Mouse (Mus musculus): Measurements from ENCODE around the gene Trim28. TPM values are rescaled to one million over a fixed set of nuclear protein-coding genes. Genes with fewer than 3 reads are reported as not detected.
A peak's percentile ranks its signal among the peaks of the same experiment; 100 is the strongest.

The Trim28 gene
- total and polyA plus RNA-seq, 2 experiments from 2014 or later: 184 to 563 TPM

DNA sequence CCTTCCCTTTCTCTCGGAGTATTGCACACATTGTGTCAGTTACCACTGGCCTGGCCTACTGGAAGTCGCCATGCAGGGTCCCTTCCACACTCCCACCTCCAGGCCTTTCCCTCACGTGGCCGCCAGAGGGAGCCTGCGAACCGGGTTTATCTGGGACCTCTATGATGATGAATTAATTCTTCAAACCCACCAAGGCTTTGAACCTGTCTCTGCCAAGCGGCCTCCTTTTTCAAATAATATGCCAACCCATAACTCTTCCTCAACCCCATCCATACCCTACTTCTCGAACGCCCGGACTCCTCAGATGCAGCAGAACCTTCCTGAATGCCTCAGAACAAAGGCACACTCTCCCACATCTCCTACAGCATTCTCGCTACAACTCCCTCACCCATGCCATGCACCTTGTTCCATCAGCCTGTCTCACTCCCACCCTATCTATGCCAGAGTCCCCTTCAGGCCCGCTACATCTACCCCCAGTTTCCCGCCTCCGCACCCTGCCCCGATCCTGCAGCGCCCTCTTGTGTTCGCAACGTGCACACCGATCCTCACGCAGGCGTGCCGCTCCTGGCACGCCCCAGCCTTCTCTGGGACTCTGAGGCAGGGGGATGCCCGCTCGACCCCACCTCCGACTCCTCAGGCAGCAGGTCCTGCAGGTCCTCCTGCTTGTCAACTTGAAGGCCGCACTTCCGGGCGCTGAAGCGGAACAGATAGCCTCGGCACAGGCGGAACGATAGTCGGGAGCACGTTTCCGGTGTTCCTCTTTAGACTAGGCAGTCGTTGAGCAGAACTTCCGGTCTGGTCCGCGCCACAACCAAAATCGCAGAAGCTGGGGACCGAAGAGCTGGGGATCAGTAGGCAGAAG is 10.5 kb downstream of the Trim28 start:
- H3K27ac ChIP-seq: peak overlapping the region; percentile 73
- DNase-seq (ENCODE audit: low spot score) (peak; percentile 97), ATAC-seq (peak; percentile 92)
- H3K4me1 ChIP-seq (ENCODE audit: insufficient read depth, low read length): peaks cover 10% of the 10 kb centered on the region; the same call in 1 of the 2 replicates
- peak; percentile 87 for TF ChIP-seq CTCF (IDR thresholded peaks at IDR 0.05; ENCODE audit: low read depth)
- peak overlapping the region; percentile 56 for H3K9ac ChIP-seq (replicated peaks; ENCODE audit: low read length)
- H3K4me3 ChIP-seq (ENCODE audit: low read length): peak overlapping the region; percentile 44
- no peaks in the 10 kb centered on the region for H3K9me3 ChIP-seq (ENCODE audit: low read length)
- H3K4me2 ChIP-seq (ENCODE audit: low read depth, low read length): peak overlapping the region; percentile 70
- WGBS: under 1% methylated on average over 42 of the region's 42 CpGs
- peaks cover 15% of the 10 kb centered on the region for H3K36me3 ChIP-seq (ENCODE audit: insufficient read depth, low read length)
- H3K27me3 ChIP-seq (ENCODE audit: insufficient read depth, low read length): no peaks in the 10 kb centered on the region

DNA sequence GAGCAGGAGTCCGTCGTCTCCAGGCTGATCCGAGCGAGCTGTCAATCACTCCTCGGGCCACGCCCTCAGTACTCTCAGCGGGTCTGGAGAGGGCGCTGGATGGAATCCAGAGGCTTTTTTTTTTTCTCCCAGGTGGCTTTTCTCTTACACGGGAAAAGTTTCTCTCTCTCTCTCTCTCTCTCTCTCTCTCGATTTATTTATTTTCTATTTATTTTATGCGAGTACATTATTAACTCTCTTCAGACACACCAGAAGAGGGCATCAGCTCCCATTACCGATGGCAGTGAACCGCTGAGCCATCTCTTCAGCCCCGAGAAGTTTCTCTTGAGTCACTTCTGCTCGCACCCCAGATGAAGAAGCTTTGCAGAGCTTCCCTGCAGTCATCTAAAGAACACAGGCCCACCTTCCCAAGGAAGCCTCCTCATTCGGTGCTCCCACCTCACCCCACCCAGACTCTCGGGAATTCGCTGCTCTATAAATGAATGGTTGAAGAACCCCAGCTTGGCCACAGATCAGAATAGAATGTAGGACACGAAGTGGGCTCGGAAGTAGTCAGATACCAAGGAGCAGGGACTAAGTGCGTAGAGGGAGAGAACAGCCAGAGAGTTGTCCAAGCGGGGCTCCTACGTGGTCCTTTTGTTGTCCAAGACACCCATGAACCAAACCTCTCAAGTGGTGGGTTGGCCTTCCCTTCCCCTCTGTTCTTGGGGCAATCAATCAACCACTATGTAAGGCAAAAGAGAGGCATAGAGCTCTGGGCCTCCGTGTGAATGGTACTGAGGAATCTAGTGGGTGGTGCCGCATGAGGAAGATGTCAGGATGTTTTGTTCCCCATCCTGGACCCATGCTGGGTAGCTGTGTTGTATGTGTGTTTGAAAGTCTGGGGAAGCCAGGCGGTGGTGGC is 11.3 kb downstream of the Trim28 start, which contains the start of gene Zbtb45:
Zbtb45 (minus strand) TSS at position 30 of the 904 bp plus-strand sequence.
- H3K9ac ChIP-seq (replicated peaks; ENCODE audit: low read length): peak within 1 kb of the TSS; percentile 56
- peaks cover 15% of the 10 kb centered on the region for H3K36me3 ChIP-seq (ENCODE audit: insufficient read depth, low read length)
- peak within 1 kb of the TSS; percentile 70 for H3K4me2 ChIP-seq (ENCODE audit: low read depth, low read length)
- peak within 1 kb of the TSS; percentile 73 for H3K27ac ChIP-seq
- H3K9me3 ChIP-seq (ENCODE audit: low read length): no peaks in the 10 kb centered on the region
- TF ChIP-seq CTCF (IDR thresholded peaks at IDR 0.05; ENCODE audit: low read depth): peak; percentile 2; the same call in 1 of the 2 replicates
- no peaks in the 10 kb centered on the region for H3K27me3 ChIP-seq (ENCODE audit: insufficient read depth, low read length)
- 5% methylated on average over 26 of the region's 26 CpGs for WGBS
- peak; percentile 5 for DNase-seq (ENCODE audit: low spot score)
- no peak for ATAC-seq
- peaks cover 10% of the 10 kb centered on the region; the same call in 1 of the 2 replicates for H3K4me1 ChIP-seq (ENCODE audit: insufficient read depth, low read length)
- H3K4me3 ChIP-seq (ENCODE audit: low read length): peak within 1 kb of the TSS; percentile 44

DNA sequence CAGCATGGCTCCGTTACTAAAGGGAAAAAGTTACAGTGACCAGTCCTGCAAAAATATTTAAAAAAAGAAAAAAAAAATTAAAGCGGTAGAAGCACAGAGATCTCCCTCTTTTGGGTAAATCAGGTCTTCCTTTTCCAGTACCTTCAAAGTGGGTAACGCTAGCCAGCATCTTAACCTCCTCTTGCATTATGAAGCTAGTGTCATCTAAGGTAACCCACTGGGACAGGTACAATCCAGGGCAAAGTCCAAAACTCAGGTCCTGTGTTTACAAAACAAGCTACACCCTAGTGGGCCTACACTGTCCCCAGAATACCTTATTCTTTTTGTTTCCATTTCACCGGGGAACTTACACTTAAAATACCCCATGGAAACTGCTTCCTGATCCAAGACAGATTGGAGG is 14.8 kb downstream of the Trim28 start:
- H3K27me3 ChIP-seq (ENCODE audit: insufficient read depth, low read length): no peaks in the 10 kb centered on the region
- no peak overlapping the region for H3K4me2 ChIP-seq (ENCODE audit: low read depth, low read length)
- TF ChIP-seq CTCF (IDR thresholded peaks at IDR 0.05; ENCODE audit: low read depth): no peak
- H3K9me3 ChIP-seq (ENCODE audit: low read length): no peaks in the 10 kb centered on the region
- DNase-seq (ENCODE audit: low spot score): no peak
- no peak for ATAC-seq
- no peak overlapping the region for H3K4me3 ChIP-seq (ENCODE audit: low read length)
- H3K36me3 ChIP-seq (ENCODE audit: insufficient read depth, low read length): no peaks in the 10 kb centered on the region
- H3K27ac ChIP-seq: no peak overlapping the region
- no peak overlapping the region for H3K9ac ChIP-seq (replicated peaks; ENCODE audit: low read length)
- H3K4me1 ChIP-seq (ENCODE audit: insufficient read depth, low read length): 0 out of 2 replicates have a peak, but pooled peaks cover 6% of the 10 kb centered on the region
- 63% methylated on average over 4 of the region's 4 CpGs for WGBS

GRCm38 (mm10) chr7:13014275-13014839 is 15.4 kb downstream of the Trim28 start:
- no peaks in the 10 kb centered on the region for H3K36me3 ChIP-seq (ENCODE audit: insufficient read depth, low read length)
- H3K27ac ChIP-seq: no peak overlapping the region
- H3K9me3 ChIP-seq (ENCODE audit: low read length): no peaks in the 10 kb centered on the region
- no peak overlapping the region for H3K4me3 ChIP-seq (ENCODE audit: low read length)
- no peak overlapping the region for H3K9ac ChIP-seq (replicated peaks; ENCODE audit: low read length)
- no peak overlapping the region for H3K4me2 ChIP-seq (ENCODE audit: low read depth, low read length)
- no peak for TF ChIP-seq CTCF (IDR thresholded peaks at IDR 0.05; ENCODE audit: low read depth)
- ATAC-seq (no peak), DNase-seq (ENCODE audit: low spot score) (no peak)
- H3K4me1 ChIP-seq (ENCODE audit: insufficient read depth, low read length): 0 out of 2 replicates have a peak, but pooled peaks cover 6% of the 10 kb centered on the region
- H3K27me3 ChIP-seq (ENCODE audit: insufficient read depth, low read length): no peaks in the 10 kb centered on the region
- 40% methylated on average over 6 of the region's 6 CpGs for WGBS

GRCm38 (mm10) chr7:13015217-13015616 is 16.3 kb downstream of the Trim28 start:
- Histone ChIP-seq H3K27ac (no peak overlapping the region), H3K9me3 (ENCODE audit: low read length) (no peaks in the 10 kb centered on the region), H3K4me2 (ENCODE audit: low read depth, low read length) (no peak overlapping the region), H3K4me1 (ENCODE audit: insufficient read depth, low read length) (0 out of 2 replicates have a peak, but pooled peaks cover 5% of the 10 kb centered on the region), H3K36me3 (ENCODE audit: insufficient read depth, low read length) (no peaks in the 10 kb centered on the region), H3K9ac (replicated peaks; ENCODE audit: low read length) (no peak overlapping the region), H3K27me3 (ENCODE audit: insufficient read depth, low read length) (no peaks in the 10 kb centered on the region), H3K4me3 (ENCODE audit: low read length) (no peak overlapping the region)
- ATAC-seq: no peak
- no peak for TF ChIP-seq CTCF (IDR thresholded peaks at IDR 0.05; ENCODE audit: low read depth)
- 93% methylated on average over 1 of the region's 1 CpGs for WGBS
- no peak for DNase-seq (ENCODE audit: low spot score)
